Mouse (Mus musculus): ENCODE data around the gene 0610010F05Rik. TPM values are rescaled to one million over a fixed set of nuclear protein-coding genes. Genes with fewer than 3 reads are reported as not detected.
A peak's percentile ranks its signal among the peaks of the same experiment; 100 is the strongest.

The 0610010F05Rik gene
- 5.8 and 7.4 TPM in 2 replicates for total RNA-seq (2017)

DNA sequence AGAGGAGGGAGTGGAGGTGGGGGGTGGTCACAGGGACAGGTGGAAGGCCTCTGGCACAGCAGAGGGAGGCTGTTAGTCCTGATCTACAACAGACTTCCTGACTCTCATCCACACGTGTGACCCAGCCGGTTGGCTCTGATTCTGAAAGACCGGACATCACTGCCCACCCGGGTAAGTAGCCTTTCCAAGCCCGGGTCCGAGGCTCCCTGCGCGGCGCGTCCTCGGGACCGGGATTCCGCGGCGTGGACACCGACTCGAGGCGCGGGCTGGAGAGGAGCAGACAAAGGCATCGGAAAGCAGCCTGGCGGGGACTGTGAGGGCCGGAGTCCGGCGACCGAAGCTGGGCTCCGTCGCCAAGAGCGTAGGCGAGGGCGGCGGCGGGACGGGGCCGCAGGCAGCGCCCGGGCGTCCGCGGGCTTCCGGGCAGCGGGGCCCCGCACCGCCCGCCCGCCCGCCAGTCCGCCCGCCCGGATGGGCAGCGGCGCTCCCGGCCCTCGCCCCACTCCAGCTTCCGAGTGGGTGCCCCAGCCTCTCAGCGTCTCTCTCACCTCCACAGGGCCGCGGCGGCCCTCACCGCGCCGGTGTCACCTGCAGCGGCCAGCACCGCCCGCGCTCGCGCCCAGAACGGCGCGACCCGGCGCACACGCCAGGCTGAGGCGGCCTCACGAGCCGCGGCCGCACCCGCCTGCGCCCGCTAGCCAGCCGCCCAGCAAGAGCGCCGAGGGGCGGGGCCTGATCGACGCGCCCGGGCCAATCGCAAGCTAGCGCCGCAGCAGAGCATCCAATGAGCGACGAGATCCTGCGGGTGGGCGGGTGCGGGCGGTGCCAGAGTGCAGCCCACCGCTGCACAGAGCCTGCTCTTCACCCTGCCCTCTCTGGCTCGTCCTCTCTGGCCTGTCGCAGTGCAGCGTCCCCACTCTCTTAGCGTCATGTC, at the start of gene 0610010F05Rik:
TSS of gene 0610010F05Rik (minus strand) at position 695 of the 934 bp plus-strand sequence.
- ATAC-seq (ENCODE audit: extremely low read depth, insufficient number of reproducible peaks, low FRiP score, poor library complexity, severe bottlenecking) = peak; percentile 98

DNA sequence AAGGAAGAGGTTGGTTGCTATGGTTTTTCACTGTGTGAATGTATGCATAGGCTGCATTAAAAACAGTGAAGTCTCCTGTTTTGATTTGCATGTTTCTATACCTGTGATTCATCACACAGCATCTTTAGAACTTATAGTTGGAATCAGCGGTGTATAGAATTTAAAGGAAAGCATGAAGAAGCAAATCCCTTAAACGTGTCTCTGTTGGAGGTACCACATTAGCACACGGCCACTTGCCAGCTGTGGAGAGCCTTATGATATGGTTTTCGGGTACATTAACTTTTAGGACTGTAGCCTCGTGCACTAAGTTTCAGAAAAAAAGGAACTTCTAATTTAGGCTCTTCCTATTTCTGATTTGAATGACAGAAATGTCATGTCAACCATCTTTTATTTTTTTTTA, 49.1 kb upstream of the 0610010F05Rik start:
- peak; percentile 39; the same call in 1 of the 2 replicates for ATAC-seq (ENCODE audit: extremely low read depth, insufficient number of reproducible peaks, low FRiP score, poor library complexity, severe bottlenecking)

DNA sequence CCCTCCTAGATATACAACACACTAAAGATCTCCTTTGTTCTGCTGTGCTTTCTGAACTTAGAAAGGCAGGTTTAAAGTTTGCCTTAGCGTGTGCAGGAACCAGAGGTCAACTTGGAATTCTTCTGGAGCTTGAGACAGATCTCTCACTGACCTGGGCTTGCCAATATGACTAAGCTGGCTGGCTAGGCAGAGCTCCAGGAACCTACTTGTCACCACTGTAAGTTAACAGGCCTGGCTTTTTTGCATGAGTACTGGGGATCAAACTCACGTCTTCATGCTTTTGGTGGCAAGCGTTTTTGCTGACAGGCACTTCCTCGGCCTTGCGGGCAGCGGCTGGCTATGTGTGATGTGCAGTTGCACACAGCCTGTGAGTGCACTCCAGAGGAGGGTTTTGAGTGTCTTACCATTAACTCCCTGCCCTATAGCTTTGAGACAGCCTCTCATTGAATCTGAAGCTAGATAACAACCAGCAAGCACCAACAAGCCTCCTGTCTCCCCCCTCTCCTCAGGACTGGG, 47.1 kb upstream of the 0610010F05Rik start:
- ATAC-seq (ENCODE audit: extremely low read depth, insufficient number of reproducible peaks, low FRiP score, poor library complexity, severe bottlenecking) = no peak

DNA sequence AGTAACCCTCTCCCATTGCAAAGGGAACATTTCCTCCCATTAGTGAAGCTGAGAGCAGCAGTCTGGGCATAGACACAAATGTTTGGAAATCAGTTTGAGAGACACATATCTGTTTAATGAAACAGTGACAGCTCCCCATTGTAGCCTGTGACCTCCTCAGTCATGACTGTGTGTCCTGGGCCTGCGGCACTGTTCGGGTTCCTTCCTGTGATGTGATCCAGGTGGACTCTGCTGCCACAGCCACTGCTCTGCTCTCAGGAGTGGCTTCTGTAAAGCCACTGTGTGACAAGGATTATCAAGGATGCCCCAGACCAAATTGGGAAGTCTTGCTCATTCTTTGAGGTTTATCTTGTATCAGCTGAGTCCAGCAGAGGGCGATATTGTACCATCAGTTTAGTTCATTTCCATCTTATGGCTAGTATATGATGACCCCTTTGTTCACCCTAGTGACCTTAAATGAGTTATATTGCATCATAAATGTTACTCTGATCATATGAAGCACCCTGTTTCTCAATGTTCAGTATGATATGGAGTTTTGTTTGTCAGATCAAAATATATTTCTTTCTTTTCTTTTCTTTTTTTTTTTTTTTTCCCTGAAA, 45.7 kb upstream of the 0610010F05Rik start:
- peak; percentile 87 for ATAC-seq (ENCODE audit: extremely low read depth, insufficient number of reproducible peaks, low FRiP score, poor library complexity, severe bottlenecking)

DNA sequence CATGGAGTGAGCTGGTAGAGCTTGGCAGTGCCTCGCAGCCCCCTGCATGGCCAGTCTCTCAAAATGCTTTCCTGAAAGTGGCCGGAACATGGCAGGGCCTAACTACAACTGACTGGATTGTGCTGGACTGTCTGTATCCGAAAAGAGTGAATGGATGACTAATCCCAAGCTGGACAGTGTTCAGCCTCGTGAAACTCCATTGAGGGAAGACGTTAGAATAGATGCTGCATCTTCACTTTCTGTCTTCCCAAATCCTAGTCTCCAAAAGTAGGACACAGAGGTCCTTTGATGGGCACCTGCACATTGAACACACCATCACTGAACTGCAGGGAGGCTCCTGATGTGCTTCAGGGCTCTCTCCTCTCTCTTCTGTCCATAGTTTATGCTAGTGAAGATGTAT, 42.7 kb upstream of the 0610010F05Rik start:
- ATAC-seq (ENCODE audit: extremely low read depth, insufficient number of reproducible peaks, low FRiP score, poor library complexity, severe bottlenecking) = no peak

DNA sequence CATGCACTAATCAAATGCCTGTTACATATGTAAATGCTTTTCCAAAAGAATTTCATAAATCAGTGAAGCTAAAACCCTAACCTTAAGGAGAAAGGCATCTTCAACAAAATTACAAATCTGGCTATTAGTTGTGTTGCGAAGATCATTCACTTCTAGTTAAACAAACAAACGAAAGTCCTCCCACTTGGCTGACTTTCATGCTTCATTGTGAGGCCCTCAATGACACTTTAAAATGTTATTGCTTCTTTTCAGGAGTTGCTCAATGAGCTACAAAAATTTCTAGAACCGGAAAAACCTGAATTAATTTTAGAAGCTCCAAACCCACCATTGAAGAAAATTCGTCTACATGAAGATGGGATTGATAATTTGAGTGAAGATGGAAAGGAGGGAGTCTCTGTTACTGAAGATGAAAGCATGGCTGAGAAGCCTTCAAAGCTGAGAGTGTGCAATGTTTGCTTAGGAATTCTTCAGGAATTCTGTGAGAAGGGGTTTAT, 38.9 kb upstream of the 0610010F05Rik start:
- ATAC-seq (ENCODE audit: extremely low read depth, insufficient number of reproducible peaks, low FRiP score, poor library complexity, severe bottlenecking) = no peak

DNA sequence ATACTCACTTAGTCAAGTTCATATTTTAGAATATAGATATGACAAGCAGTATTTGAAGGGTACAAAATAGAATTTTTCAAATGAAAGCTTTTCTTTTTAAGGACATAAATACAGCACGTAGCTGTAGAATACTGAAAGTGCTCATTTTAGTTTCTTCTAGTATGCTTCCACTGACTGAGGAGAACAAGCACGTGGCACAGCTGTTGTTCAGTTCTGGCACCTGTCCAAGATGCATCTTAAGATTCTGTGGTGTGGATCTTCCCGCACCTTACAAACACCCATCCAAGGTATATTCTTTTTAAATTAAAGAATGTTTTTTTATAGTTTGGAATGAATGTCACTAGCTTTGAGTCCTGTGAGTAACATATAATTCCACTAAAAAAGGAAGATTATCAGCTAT, 33.7 kb upstream of the 0610010F05Rik start:
- no peak for ATAC-seq (ENCODE audit: extremely low read depth, insufficient number of reproducible peaks, low FRiP score, poor library complexity, severe bottlenecking)

DNA sequence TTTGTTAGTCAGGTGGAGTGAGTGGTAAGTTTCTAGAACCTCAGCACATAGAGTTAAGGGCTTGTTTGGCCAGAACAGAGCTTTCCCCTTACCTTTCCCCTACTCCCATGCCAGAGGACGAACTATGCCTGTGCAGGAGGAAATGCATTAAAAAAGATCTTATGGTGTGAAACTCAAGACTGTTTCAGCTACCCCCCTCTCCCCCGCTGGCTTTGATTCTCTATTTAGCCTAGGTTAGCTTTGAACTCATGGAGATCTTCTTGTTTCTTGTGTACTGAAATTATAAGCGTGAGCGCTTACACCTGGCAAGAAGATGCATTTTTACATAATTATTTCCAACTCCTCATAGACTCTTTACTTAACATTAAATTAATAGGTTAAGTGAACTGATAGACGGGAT, 33.1 kb upstream of the 0610010F05Rik start:
- no peak for ATAC-seq (ENCODE audit: extremely low read depth, insufficient number of reproducible peaks, low FRiP score, poor library complexity, severe bottlenecking)

DNA sequence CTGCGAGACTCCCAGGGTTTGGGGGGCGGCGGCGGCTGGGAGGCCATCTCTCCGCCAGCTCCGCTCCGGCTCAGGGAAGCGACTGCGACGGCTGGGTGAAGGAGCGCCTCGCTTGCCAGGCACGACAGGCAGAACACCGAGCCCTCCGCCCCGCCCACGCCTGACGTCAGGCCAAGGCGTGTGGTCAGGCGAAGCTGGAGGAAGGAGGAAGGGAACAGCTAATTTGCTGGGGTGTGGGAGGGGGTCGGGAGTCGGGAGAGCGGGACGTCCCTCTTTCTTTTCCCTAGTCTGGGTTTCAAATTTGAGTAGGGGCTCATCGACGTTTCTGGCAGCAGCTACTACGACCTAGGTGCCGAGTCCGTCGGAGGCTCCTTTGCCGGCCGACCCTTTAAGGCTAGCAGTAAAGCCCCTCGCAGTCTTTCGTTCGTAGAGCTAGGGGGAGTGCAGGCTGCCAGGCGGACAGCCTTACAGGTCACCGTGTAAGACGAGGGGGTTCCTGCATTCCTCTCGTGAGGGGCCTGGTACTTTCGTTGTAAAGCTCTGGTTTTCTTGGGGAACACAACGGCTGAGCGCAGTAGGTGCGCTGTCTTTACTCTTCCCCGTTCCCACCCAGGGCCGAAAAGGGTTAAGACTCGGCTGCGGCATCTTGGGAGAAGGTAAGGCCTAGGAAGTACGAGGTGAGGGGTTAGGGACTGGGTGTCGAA, 32.5 kb upstream of the 0610010F05Rik start, which contains the start of gene Pex13:
TSS of gene Pex13 (minus strand) at position 162 of the 704 bp plus-strand sequence.
- peak; percentile 97 for ATAC-seq (ENCODE audit: extremely low read depth, insufficient number of reproducible peaks, low FRiP score, poor library complexity, severe bottlenecking)

DNA sequence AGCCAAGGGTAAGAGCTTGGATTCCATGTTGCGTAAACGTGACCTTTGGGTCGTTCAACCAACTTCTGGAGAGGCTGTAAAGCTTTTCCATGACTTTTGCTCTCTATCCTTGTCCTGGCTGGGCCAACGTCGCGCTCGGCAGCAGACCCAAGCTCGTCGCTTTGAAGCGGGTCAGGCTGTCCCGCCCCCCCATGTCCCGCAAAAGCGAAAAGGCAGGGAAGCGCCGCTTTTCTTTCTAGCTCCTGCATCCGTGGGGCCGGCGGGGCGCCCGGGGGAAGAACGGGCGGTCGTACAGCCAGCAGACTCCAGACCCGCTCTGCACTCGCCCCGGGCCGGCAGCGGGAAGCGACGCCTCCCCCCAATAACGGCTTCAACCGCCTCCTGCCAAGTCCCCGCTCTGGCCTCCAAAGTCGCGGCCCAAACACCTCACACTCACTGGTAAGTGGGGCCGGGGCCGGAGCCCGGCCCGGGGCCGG, 31.9 kb upstream of the 0610010F05Rik start, which contains the start of gene Pus10:
TSS of gene Pus10 (plus strand) at position 364 of the 476 bp plus-strand sequence.
- ATAC-seq (ENCODE audit: extremely low read depth, insufficient number of reproducible peaks, low FRiP score, poor library complexity, severe bottlenecking) = peak; percentile 30; the same call in 1 of the 2 replicates

DNA sequence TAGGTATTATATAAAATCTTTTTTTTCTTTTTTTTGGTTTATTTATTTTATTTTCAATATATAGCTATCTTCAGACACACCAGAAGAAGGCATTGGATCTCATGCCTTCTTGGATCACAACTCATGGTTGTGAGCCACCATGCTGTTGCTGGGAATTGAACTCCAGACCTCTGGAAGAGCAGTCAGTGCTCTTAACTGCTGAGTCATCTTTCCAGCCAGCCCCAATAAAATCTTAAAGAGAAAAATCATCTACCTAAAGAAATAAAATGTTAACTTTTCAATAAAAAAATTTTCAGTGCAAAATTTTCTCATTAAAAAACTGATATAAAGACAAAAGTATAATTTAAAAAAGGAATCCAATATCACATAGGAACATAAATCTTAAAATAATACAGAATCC, 30.8 kb upstream of the 0610010F05Rik start:
- ATAC-seq (ENCODE audit: extremely low read depth, insufficient number of reproducible peaks, low FRiP score, poor library complexity, severe bottlenecking) = no peak

DNA sequence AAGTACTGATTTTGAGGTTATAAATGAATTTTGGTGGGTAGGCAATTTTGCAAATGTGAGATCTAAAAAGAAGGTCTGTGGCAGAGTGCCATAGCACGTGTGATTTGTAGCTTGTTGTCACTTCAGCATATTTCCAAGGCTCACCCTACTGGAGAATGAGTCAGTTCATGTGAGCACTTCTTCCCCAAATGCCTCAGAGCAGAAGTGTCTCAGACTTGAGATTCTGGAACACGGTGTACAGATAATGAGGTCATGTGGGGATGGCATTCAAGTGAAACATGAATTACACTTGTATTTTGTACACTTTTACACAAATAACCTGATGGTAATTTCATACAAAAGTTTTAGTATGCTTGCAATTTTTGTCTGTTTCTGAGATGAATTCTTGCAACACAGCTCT, 24.4 kb upstream of the 0610010F05Rik start:
- no peak for ATAC-seq (ENCODE audit: extremely low read depth, insufficient number of reproducible peaks, low FRiP score, poor library complexity, severe bottlenecking)

DNA sequence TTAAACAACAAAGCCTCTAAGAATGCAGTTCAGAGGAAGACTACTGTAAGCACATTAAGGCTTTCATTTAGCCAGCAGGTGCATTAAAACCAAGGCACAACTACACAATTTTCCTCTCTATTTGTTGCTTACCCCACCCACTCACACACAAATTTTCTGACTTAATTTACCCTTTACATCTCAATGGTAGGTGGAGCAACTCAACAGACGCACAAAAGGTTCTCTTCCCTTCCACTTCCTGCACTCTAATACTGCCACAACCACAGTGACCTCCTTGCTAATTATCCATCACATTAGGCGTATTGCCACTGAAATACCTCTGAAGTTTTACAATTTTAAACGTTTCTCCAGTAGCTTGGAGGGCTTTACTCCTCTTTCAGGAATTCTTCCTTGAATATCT, 20.2 kb upstream of the 0610010F05Rik start:
- ATAC-seq (ENCODE audit: extremely low read depth, insufficient number of reproducible peaks, low FRiP score, poor library complexity, severe bottlenecking) = no peak

DNA sequence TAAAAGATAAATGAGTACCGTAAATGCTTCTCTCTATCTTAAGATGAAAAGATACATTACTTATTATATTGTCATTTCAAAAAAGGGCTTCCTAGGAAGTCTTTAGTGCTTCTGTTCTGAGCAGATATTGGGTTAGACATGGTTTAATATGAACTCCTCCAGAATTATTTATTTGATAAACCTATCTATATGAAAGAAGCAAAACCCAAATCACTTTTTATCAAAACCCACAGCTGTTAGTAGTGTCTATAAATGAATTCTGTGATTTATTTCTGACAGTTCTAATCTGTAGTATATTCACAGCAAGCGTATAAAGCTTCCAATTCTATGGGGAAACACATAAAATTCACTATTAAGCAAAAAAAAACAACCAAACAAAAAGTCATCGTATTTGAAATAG, 14.4 kb upstream of the 0610010F05Rik start:
- ATAC-seq (ENCODE audit: extremely low read depth, insufficient number of reproducible peaks, low FRiP score, poor library complexity, severe bottlenecking) = no peak

DNA sequence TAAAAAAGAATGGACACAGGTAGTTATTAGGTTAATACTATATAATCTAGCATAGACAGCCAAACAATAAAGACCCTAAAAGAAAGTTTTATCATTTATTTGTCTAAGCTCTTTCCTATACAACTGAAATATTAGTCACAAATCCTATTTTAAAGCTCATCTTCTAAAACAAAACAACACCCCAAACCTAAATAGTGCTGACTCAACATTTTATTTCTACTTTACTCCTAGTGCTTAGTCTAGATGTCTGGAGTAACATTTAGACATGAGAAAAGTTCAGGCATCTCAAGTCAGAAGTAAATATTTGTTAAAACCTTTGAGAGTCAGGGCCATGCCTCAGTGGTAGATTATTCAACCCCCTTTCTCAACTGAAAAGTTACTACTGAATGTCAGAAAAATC, 14.0 kb upstream of the 0610010F05Rik start:
- ATAC-seq (ENCODE audit: extremely low read depth, insufficient number of reproducible peaks, low FRiP score, poor library complexity, severe bottlenecking) = no peak

DNA sequence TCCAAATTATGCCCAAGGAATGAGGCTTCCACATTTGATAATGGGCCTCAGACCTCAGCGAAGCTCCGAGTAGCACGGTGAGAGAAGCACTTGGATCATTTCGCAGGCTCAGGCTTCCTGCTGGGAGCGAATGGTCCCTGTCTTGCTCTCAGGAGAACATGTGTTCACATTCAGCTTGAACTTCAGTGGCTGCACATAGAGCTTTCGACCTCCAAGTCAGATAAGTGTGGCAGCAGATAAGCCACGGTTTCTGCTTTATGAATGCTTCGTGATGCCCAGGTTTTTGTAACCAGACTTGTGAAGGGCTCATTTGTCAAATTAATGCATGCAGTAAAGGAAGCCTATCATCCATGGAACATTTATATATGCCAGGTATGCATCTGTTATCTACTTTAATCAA, 1.1 kb upstream of the 0610010F05Rik start:
- ATAC-seq (ENCODE audit: extremely low read depth, insufficient number of reproducible peaks, low FRiP score, poor library complexity, severe bottlenecking) = no peak

DNA sequence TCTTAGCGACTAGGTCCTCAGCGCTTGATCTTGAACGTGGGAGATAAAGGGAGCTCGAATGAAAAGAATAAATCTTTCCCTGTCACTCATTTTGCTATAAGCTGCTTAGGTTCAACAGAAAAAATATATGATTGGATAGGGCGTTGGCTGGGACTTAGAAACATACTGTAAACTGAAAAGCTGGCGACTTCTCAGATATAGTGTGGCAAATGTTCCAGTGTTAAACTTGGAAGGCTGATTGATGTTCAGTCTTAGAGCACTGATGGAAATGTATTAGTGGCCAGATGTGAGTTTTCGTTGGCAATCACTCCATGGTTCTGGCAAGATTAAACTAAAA, 408 bp upstream of the 0610010F05Rik start:
- no peak for ATAC-seq (ENCODE audit: extremely low read depth, insufficient number of reproducible peaks, low FRiP score, poor library complexity, severe bottlenecking)

DNA sequence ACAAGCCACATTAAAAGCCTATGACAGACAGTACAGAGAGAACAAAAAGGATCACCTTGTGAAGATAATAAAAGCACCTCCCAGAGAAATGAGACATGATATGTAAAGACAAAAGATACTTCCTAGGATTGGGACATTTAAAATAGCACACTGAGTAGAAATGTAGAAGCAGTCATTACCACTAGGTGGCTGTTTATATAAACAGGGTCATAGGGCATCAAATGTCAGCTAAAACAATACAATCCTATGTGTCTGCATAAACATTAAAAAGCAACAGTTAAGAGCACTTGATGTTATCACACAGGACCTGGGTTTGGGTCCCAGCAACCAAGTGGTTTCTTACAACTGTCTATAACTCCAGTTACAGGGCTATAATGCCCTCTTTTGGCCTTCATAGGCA, 2.8 kb downstream of the 0610010F05Rik start:
- no peak for ATAC-seq (ENCODE audit: extremely low read depth, insufficient number of reproducible peaks, low FRiP score, poor library complexity, severe bottlenecking)

DNA sequence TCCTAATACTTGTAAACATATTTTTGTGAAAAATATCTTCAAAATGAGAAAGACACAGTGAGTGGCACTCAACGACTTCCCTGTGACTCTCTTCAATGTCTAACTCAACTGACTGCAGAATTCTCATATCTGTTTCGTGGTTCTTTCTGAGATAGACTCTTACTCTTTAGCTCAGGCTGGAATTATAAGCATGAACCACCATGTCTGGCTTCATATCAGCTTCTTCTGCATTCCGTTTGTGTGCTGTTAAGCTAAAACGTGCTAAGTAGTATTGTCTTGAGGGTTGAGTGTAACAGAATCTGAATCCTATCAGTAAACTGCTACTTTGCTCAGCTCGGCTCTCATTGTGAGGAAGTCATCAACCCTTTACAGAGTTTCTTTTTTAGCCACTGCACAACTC, 14.4 kb downstream of the 0610010F05Rik start:
- ATAC-seq (ENCODE audit: extremely low read depth, insufficient number of reproducible peaks, low FRiP score, poor library complexity, severe bottlenecking) = no peak
